Mouse (Mus musculus) bone marrow, adult 2 months (tissue): Measurements from ENCODE around the gene Tm7sf2. TPM values are rescaled to one million over a fixed set of nuclear protein-coding genes. Genes with fewer than 3 reads are reported as not detected.

Experiments used
- H3K27ac ChIP-seq: fragments of 200-500 bp; 2 replicates; pipeline ENCODE4 v1.5.1; 2012; ENCODE audit warnings: low read depth, mild to moderate bottlenecking, control low read depth, inconsistent platforms, low read length; ENCODE audit not compliant: control insufficient read depth, poor library complexity, insufficient read depth
- H3K4me1 ChIP-seq: fragments of 200-500 bp; 2 replicates; pipeline ENCODE4 v1.6.1; 2011; ENCODE audit warnings: low read length; ENCODE audit not compliant: control insufficient read depth, insufficient read depth
- H3K4me3 ChIP-seq: fragments of 200-500 bp; replicated peaks from 2 replicates; pipeline ENCODE3; 2011; ENCODE audit warnings: mild to moderate bottlenecking, low read depth, low read length, control low read depth; ENCODE audit not compliant: control insufficient read depth
- CTCF ChIP-seq: fragments of 200-500 bp; IDR thresholded peaks from 2 replicates; pipeline ENCODE4 v1.5.1; 2011; ENCODE audit warnings: low read length, control low read depth; ENCODE audit not compliant: control insufficient read depth, insufficient read depth
- POLR2A ChIP-seq: fragments of 200-500 bp; IDR thresholded peaks from 2 replicates; pipeline ENCODE4 v1.6.1; 2011; ENCODE audit warnings: low read depth, mild to moderate bottlenecking, control low read depth, low read length, borderline replicate concordance; ENCODE audit not compliant: control insufficient read depth
- WGBS: fragments of 180-500 bp; shearing (Covaris S2); methylation state at CpG from one replicate; pipeline ENCODE4 v1.1.7; 2018; 5-methylcytosine and 5-hydroxymethylcytosine counted together
- polyA plus RNA-seq: library from polyadenylated mRNA; stranded (reverse); fragments of >200 nt; gene quantifications from 2 replicates; pipeline ENCODE4 v1.2.4, GENCODE M21; 2011; ENCODE audit warnings: low replicate concordance; ENCODE audit not compliant: missing spikeins, insufficient read depth, insufficient read length

Tm7sf2 gene
- polyA plus RNA-seq, 1 experiment: 12.3 TPM

- TF ChIP-seq CTCF (no peak), POLR2A (no peak)
- Histone ChIP-seq H3K4me3 (no peak overlapping the region), H3K27ac (no peak overlapping the region), H3K4me1 (peaks cover 2% of the 10 kb centered on the region; the same call in 1 of the 2 replicates)
- 80% methylated on average over 9 of the region's 9 CpGs for WGBS
Observed at GRCm38 (mm10) chr19:6042293-6042692, 25.9 kb downstream of the Tm7sf2 start.

- peaks cover 1% of the 10 kb centered on the region; the same call in 1 of the 2 replicates for H3K4me1 ChIP-seq
- no peak overlapping the region for H3K4me3 ChIP-seq
- TF ChIP-seq POLR2A: no peak
- TF ChIP-seq CTCF: no peak
- H3K27ac ChIP-seq: no peak overlapping the region
Observed at GRCm38 (mm10) chr19:6040002-6040401, 28.2 kb downstream of the Tm7sf2 start.

DNA sequence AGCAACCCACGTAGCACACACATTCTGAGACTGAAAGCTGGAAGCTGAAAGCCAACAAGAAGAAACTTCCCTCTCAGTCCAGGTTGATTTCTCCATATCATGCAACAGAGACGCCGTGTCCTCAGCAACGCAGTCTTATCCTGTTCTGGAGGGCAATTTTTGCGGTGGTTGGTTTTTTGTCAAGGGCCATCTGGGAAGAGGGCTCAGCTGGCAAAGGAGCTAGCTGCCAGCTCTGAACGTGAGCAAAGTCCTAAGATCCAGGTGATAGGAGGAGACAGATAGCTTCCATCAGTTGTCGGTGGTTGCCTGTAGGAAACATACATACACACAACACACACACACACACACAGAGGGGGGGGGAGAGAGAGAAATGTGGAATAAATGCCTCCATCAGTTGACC, 29.8 kb downstream of the Tm7sf2 start:
- peaks cover 1% of the 10 kb centered on the region; the same call in 1 of the 2 replicates for H3K4me1 ChIP-seq
- 50% methylated on average over 7 of the region's 7 CpGs for WGBS
- no peak overlapping the region for H3K4me3 ChIP-seq
- TF ChIP-seq CTCF (no peak), POLR2A (no peak)
- H3K27ac ChIP-seq: no peak overlapping the region

GRCm38 (mm10) chr19:6037695-6038094, 30.5 kb downstream of the Tm7sf2 start:
- Histone ChIP-seq H3K27ac (no peak overlapping the region), H3K4me3 (no peak overlapping the region), H3K4me1 (peaks cover 1% of the 10 kb centered on the region; the same call in 1 of the 2 replicates)
- TF ChIP-seq POLR2A: no peak
- TF ChIP-seq CTCF: no peak

DNA sequence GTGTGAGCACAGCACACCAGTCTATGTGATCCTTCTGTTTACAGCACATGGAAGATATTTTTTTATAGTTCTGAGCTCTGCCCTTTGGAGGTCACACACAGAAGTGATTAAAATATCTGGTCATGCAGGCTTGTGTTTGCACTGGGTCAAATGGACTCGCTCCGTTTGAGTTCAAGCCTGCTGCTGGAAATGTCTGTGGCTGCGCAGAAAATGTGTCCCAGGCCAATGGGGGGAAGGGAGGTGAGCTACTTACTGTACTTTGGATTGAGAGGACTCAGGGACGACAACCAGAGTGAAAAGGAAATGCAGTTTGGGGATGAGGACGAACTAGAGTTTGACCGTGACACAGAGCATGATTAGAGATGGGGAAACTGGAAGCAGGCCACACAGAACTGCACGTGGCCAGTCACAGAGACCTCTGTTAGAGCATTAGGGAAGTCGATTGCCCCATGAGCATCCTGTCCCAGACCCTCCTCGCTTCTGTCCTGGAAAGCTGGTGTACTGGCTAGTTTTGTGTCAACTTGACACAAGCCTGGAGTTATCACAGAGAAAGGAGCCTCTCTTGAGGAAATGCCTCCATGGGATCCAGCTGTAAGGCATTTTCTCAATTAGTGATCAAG, 32.1 kb downstream of the Tm7sf2 start:
- Histone ChIP-seq H3K4me3 (no peak overlapping the region), H3K27ac (no peak overlapping the region), H3K4me1 (peaks cover 1% of the 10 kb centered on the region; the same call in 1 of the 2 replicates)
- no peak for TF ChIP-seq CTCF
- TF ChIP-seq POLR2A: no peak
- WGBS: 34% methylated on average over 9 of the region's 9 CpGs

- 73% methylated on average over 14 of the region's 14 CpGs for WGBS
- no peak overlapping the region for H3K27ac ChIP-seq
- H3K4me3 ChIP-seq: no peak overlapping the region
- H3K4me1 ChIP-seq: 0 out of 2 replicates have a peak, but pooled peaks cover under 1% of the 10 kb centered on the region
- TF ChIP-seq CTCF (no peak), POLR2A (no peak)
Observed at GRCm38 (mm10) chr19:6030520-6031280, 37.5 kb downstream of the Tm7sf2 start.

- Histone ChIP-seq H3K27ac (no peak overlapping the region), H3K4me1 (no peaks in the 10 kb centered on the region), H3K4me3 (no peak overlapping the region)
- WGBS: 78% methylated on average over 9 of the region's 9 CpGs
- TF ChIP-seq POLR2A: no peak
- no peak for TF ChIP-seq CTCF
Observed at GRCm38 (mm10) chr19:6029426-6029825, 38.7 kb downstream of the Tm7sf2 start.

- Histone ChIP-seq H3K4me1 (no peaks in the 10 kb centered on the region), H3K27ac (no peak overlapping the region), H3K4me3 (no peak overlapping the region)
- TF ChIP-seq CTCF: no peak
- no peak for TF ChIP-seq POLR2A
- 76% methylated on average over 6 of the region's 6 CpGs for WGBS
Observed at GRCm38 (mm10) chr19:6028991-6029390, 39.2 kb downstream of the Tm7sf2 start.
